Mouse (Mus musculus): Measurements from ENCODE around the gene Il4i1.

GRCm38 (mm10) chr7:44884637-44885036, 68.5 kb downstream of the Il4i1 start:
- TF ChIP-seq CTCF (conservative IDR thresholded peaks at IDR 0.05; ENCODE audit: insufficient read depth, insufficient read length, low read depth, low read length) (no peak), POLR2A (IDR thresholded peaks at IDR 0.05; ENCODE audit: low read depth, low read length) (no peak)
